Mouse (Mus musculus) heart, adult 2 months (tissue): ENCODE measurements around the gene Vmp1. TPM values are rescaled to one million over a fixed set of nuclear protein-coding genes. Genes with fewer than 3 reads are reported as not detected.

Experiments
- DNase-seq, 2 experiments: peaks; one replicate each; pipeline ENCODE4 v3.0.0; 2021
- H3K27ac ChIP-seq: fragments of 200-600 bp; 2 replicates; pipeline ENCODE4 v1.8.1; 2022
- H3K27me3 ChIP-seq: fragments of 200-500 bp; 2 replicates; pipeline ENCODE4 v1.6.1; 2012; ENCODE audit warnings: mild to moderate bottlenecking, low read length, inconsistent platforms, mixed read lengths; ENCODE audit not compliant: control insufficient read depth, insufficient read depth
- H3K36me3 ChIP-seq: fragments of 200-500 bp; 2 replicates; pipeline ENCODE4 v1.6.1; 2012; ENCODE audit warnings: low read length, inconsistent platforms; ENCODE audit not compliant: control insufficient read depth, insufficient read depth
- H3K4me1 ChIP-seq: fragments of 200-500 bp; 2 replicates; pipeline ENCODE4 v1.6.1; 2011; ENCODE audit warnings: low read length; ENCODE audit not compliant: control insufficient read depth, insufficient read depth
- H3K4me3 ChIP-seq: fragments of 200-600 bp; 2 replicates; pipeline ENCODE4 v1.8.1; 2022
- H3K79me2 ChIP-seq: fragments of 200-500 bp; replicated peaks from 2 replicates; pipeline ENCODE4 v1.6.1; 2012; ENCODE audit warnings: mild to moderate bottlenecking, inconsistent platforms, low read length, moderate library complexity, mixed read lengths; ENCODE audit not compliant: control insufficient read depth, insufficient read depth
- H3K9ac ChIP-seq: fragments of 200-500 bp; 2 replicates; pipeline ENCODE4 v1.6.1; 2012; ENCODE audit warnings: low read depth, mild to moderate bottlenecking, control low read depth, inconsistent platforms, low read length, mixed read lengths
- CTCF ChIP-seq: fragments of 200-600 bp; IDR thresholded peaks from 2 replicates; pipeline ENCODE4 v1.8.1; 2022; ENCODE audit warnings: antibody characterized with exemption, mild to moderate bottlenecking, moderate library complexity
- EP300 ChIP-seq: fragments of 200-500 bp; IDR thresholded peaks from 2 replicates; pipeline ENCODE4 v1.6.1; 2011; ENCODE audit warnings: low read depth, low read length, control low read depth; ENCODE audit not compliant: insufficient read depth
- POLR2A ChIP-seq: fragments of 200-500 bp; IDR thresholded peaks from 2 replicates; pipeline ENCODE4 v1.6.1; 2011; ENCODE audit warnings: mild to moderate bottlenecking, low read depth, low read length, control low read depth; ENCODE audit not compliant: insufficient read depth
- WGBS: fragments of 180-500 bp; shearing (Covaris S2); methylation state at CpG from one replicate; pipeline ENCODE4 v1.1.7; 2018; 5-methylcytosine and 5-hydroxymethylcytosine counted together
- intact Hi-C: fragments of 180-260 bp; cut with DNase I; formaldehyde crosslinking; loops from one replicate; pipeline ENCODE4 v1.15.1; 2025
- polyA plus RNA-seq: library from polyadenylated mRNA; depleted of rRNA; stranded (reverse); fragments of >200 nt; gene quantifications from 2 replicates; pipeline ENCODE4 v1.2.3, GENCODE M21; 2012
- total RNA-seq, 2 experiments: library from RNA; stranded (reverse); gene quantifications; 2 replicates each; pipeline ENCODE4 v1.2.3; 2021

The Vmp1 gene
- total and polyA plus RNA-seq, 3 experiments, result 34.0 to 66.9 (median 58.2) TPM

DNA sequence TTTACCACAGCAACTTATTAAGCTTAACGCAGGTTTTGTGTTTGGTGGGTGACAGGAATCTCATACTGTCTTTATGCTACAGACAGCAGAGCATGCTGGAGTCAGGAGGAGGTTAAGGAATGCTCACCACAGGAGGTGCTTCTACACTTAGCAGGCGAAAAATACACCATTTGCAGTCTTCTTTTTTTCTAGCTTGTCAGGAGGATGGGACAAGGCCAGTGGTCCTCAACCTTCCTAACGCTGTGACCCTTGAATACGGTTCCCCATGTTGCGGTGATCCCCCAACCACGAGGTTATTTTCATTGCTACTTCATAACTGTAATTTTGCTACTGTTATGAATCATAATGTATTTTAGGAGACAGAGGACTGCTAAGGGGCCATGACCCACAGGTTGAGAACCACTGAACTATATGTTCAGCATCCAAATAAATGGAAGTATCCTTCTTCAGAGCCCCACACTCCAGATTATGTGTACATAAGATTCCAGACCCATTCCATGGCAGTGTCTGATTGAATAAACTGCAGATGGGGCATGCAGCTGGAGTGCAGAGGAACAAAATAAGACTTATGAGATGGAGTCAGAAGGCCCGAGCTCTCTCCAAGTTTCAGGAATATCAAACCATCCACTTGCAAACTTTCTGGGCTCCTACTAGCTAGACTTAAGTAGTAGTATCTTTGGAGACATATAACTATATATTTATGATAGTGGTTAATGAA lies 100.9 kb downstream of the Vmp1 start:
- Histone ChIP-seq H3K27me3 (no peaks in the 10 kb centered on the region), H3K9ac (no peak overlapping the region), H3K36me3 (peaks cover 8% of the 10 kb centered on the region), H3K79me2 (no peaks in the 10 kb centered on the region), H3K27ac (peak overlapping the region; percentile 97; the same call in 1 of the 2 replicates), H3K4me3 (no peak overlapping the region), H3K4me1 (peaks cover 27% of the 10 kb centered on the region)
- intact Hi-C loops, result no loop called here
- DNase-seq, result no peak
- 85% methylated on average over 7 of the region's 7 CpGs for WGBS
- TF ChIP-seq POLR2A (no peak), EP300 (no peak), CTCF (no peak)

DNA sequence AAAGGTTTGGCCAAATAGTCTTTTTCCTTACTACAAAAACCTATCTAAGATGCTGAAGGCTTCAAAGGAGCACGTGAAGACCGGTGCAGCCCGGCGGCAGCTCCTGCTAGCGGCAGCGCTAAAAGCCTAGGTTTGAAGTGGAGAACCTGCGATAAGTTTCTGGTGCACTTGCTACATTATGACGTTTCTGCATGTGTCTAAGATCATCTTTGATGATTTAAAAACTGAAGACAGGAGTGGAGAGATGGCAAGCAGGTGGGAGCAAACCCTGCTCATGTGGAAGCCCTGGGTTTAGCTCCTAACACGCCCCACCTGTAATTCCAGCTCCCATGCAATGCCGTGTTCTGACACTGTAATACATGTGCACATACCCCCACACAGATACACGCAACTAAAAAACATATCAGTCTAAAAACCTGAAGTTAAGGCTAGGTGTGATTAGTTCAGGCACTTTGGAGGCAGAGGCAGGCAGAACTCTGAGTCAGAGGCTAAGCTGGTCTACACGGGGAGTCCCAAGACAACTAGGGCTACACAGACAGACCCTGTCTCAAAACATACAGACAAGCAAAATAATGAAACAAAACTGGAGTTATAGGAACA lies 101.6 kb downstream of the Vmp1 start:
- Histone ChIP-seq H3K4me3 (peak overlapping the region; percentile 42; the same call in 1 of the 2 replicates), H3K36me3 (peaks cover 8% of the 10 kb centered on the region), H3K79me2 (no peaks in the 10 kb centered on the region), H3K9ac (no peak overlapping the region), H3K4me1 (peaks cover 31% of the 10 kb centered on the region), H3K27ac (peak overlapping the region; percentile 97), H3K27me3 (no peaks in the 10 kb centered on the region)
- TF ChIP-seq EP300 (no peak), POLR2A (no peak), CTCF (no peak)
- DNase-seq, result no peak
- WGBS, result 69% methylated on average over 12 of the region's 12 CpGs
- intact Hi-C loops, result no loop called here

- WGBS, result 22% methylated on average over 11 of the region's 11 CpGs
- TF ChIP-seq CTCF, result peak; percentile 45
- peak; percentile 14; the same call in 1 of the 2 replicates for TF ChIP-seq EP300
- peak; percentile 88 for TF ChIP-seq POLR2A
- Histone ChIP-seq H3K27me3 (no peaks in the 10 kb centered on the region), H3K4me1 (peaks cover 34% of the 10 kb centered on the region), H3K27ac (peak overlapping the region; percentile 97), H3K9ac (peak overlapping the region; percentile 71), H3K79me2 (no peaks in the 10 kb centered on the region), H3K36me3 (peaks cover 8% of the 10 kb centered on the region), H3K4me3 (peak overlapping the region; percentile 42)
- intact Hi-C loops, result no loop called here
- peak; percentile 73 for DNase-seq
Measured at GRCm38 (mm10) chr11:86581250-86581753, 102.3 kb downstream of the Vmp1 start.

DNA sequence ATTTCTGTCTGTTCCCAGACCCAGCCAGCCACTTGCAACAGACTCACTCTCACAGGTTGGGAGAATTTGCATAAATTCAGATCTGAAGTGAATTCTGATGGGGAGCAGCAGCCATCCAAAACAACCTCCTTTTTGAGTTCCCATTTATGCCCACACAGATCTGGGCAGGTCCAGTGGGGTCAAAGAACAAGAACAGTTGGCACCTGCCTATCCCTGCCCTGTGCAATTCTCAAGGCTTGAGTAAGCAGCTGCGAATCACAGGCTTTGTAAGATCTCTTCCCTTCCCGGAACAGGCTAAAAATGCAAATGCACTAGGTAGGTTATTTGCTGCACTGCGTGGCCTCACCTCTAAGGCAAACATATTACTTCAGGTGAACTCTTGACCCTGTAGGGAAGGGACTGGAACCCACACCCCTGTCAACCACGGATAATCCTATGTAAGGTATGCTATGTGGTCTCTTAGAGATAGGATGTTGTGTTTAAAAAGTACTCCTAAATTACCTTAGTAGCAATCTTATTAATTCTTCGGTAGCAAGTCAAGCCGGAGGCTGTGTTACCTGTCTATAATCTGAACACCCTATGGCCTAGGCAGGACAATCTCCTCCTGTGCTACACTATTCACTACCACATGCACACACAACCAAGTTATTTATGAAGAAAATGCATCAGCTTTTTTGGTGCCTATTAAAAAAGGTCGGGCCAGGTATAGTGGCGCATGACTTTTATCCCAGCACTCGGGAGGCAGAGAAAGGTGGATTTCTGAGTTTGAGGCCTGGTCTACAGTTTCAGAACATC lies 103.1 kb downstream of the Vmp1 start:
- DNase-seq, result no peak
- no peaks in the 10 kb centered on the region for H3K27me3 ChIP-seq
- TF ChIP-seq POLR2A (no peak), EP300 (no peak), CTCF (no peak)
- peak overlapping the region; percentile 97 for H3K27ac ChIP-seq
- H3K9ac ChIP-seq, result no peak overlapping the region
- intact Hi-C loops, result no loop called here
- H3K4me1 ChIP-seq, result peaks cover 33% of the 10 kb centered on the region
- H3K4me3 ChIP-seq, result peak overlapping the region; percentile 42; the same call in 1 of the 2 replicates
- H3K79me2 ChIP-seq, result no peaks in the 10 kb centered on the region
- peaks cover 8% of the 10 kb centered on the region for H3K36me3 ChIP-seq
- WGBS, result 79% methylated on average over 9 of the region's 9 CpGs

DNA sequence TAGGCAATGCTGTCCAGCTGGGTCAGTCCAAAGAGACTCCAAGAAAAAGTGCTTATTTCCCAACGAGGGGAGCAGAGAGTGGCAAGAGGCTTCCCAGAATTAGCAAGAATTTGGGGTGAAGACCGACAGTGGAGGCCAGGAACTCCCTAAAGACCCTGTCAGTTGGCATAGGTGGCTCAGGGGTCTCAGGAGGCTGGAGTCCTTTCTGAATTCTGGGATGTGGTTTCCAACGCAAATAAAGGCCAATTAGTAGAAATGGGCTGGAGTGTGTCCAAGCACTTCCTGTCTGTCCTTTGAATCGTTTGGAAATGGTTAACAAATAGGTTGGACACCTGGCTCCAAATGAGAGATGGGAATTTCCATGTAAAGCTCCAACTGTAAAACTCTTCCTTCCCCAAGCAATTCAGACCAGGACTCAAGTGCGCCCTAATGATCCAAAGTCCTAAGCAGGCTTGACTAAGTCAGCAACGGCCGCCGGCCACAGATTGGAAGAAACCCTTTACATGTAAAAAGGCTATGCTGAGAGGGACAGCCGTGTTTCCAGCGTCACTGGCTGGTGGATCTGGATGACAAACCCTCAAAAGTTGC lies 103.8 kb downstream of the Vmp1 start:
- intact Hi-C loops, result no loop called here
- Histone ChIP-seq H3K36me3 (peaks cover 2% of the 10 kb centered on the region), H3K4me3 (no peak overlapping the region), H3K4me1 (peaks cover 31% of the 10 kb centered on the region), H3K27me3 (no peaks in the 10 kb centered on the region), H3K79me2 (no peaks in the 10 kb centered on the region), H3K9ac (no peak overlapping the region), H3K27ac (peak overlapping the region; percentile 97)
- TF ChIP-seq CTCF (no peak), POLR2A (no peak), EP300 (no peak)
- WGBS, result 51% methylated on average over 10 of the region's 10 CpGs
- no peak for DNase-seq
